Mouse (Mus musculus): ENCODE results near the gene Rtbdn.
A peak's percentile ranks its signal among the peaks of the same experiment; 100 is the strongest.
"Not testable (repeated sequence)": the region's sequence is repeated elsewhere in the genome, so short reads cannot be mapped to it uniquely, and the experiment has no call there.

Rtbdn gene

GRCm38 (mm10) chr8:84946528-84947240 is at the start of gene Rtbdn:
TSS of gene Rtbdn (plus strand) at chr8:84946991.
- no peak for DNase-seq (ENCODE audit: low spot score)

GRCm38 (mm10) chr8:84901071-84901470 is 45.7 kb upstream of the Rtbdn start:
- no peak for DNase-seq (ENCODE audit: low spot score)

GRCm38 (mm10) chr8:84901752-84902151 is 45.0 kb upstream of the Rtbdn start, which contains the start of gene Klf1:
TSS of gene Klf1 (plus strand) at chr8:84901928.
- DNase-seq (ENCODE audit: low spot score) = no peak

GRCm38 (mm10) chr8:84902367-84902919 is 44.3 kb upstream of the Rtbdn start:
- no peak for DNase-seq (ENCODE audit: low spot score)

- peak; percentile 93 for DNase-seq (ENCODE audit: low spot score)
These were observed 43.7 kb upstream of the Rtbdn start for GRCm38 (mm10) chr8:84902920-84903661.

- DNase-seq (ENCODE audit: low spot score) = no peak
These were observed 42.4 kb upstream of the Rtbdn start for GRCm38 (mm10) chr8:84904351-84904750.

- DNase-seq (ENCODE audit: low spot score) = no peak
These were observed 39.8 kb upstream of the Rtbdn start for GRCm38 (mm10) chr8:84907037-84907436.

- DNase-seq (ENCODE audit: low spot score) = no peak
These were observed 39.3 kb upstream of the Rtbdn start for GRCm38 (mm10) chr8:84907493-84907892.

GRCm38 (mm10) chr8:84907979-84908378 is 38.8 kb upstream of the Rtbdn start:
- not testable (repeated sequence) for DNase-seq (ENCODE audit: low spot score)

- peak; percentile 86 for DNase-seq (ENCODE audit: low spot score)
These were observed 38.2 kb upstream of the Rtbdn start, which contains the start of gene Dnase2a for GRCm38 (mm10) chr8:84908421-84909161. TSS of gene Dnase2a (plus strand) at chr8:84908560.

- DNase-seq (ENCODE audit: low spot score) = no peak
These were observed 37.5 kb upstream of the Rtbdn start for GRCm38 (mm10) chr8:84909162-84909767.

- DNase-seq (ENCODE audit: low spot score) = no peak
These were observed 36.8 kb upstream of the Rtbdn start for GRCm38 (mm10) chr8:84909949-84910348.

GRCm38 (mm10) chr8:84910551-84910950 is 36.2 kb upstream of the Rtbdn start:
- DNase-seq (ENCODE audit: low spot score) = no peak

- DNase-seq (ENCODE audit: low spot score) = no peak
These were observed 34.9 kb upstream of the Rtbdn start for GRCm38 (mm10) chr8:84911854-84912253.

GRCm38 (mm10) chr8:84912391-84912790 is 34.4 kb upstream of the Rtbdn start:
- no peak for DNase-seq (ENCODE audit: low spot score)

- peak; percentile 50 for DNase-seq (ENCODE audit: low spot score)
These were observed 33.8 kb upstream of the Rtbdn start for GRCm38 (mm10) chr8:84912895-84913501.

- DNase-seq (ENCODE audit: low spot score) = no peak
These were observed 33.3 kb upstream of the Rtbdn start for GRCm38 (mm10) chr8:84913502-84913900.

GRCm38 (mm10) chr8:84913960-84914359 is 32.8 kb upstream of the Rtbdn start:
- DNase-seq (ENCODE audit: low spot score) = no peak

GRCm38 (mm10) chr8:84915269-84915668 is 31.5 kb upstream of the Rtbdn start:
- no peak for DNase-seq (ENCODE audit: low spot score)

GRCm38 (mm10) chr8:84917781-84918180 is 29.0 kb upstream of the Rtbdn start:
- DNase-seq (ENCODE audit: low spot score) = no peak

- no peak for DNase-seq (ENCODE audit: low spot score)
These were observed 28.1 kb upstream of the Rtbdn start for GRCm38 (mm10) chr8:84918646-84919045.
